ENCODE assay signal across 28 mouse cellular contexts in the genomic region with DNA sequence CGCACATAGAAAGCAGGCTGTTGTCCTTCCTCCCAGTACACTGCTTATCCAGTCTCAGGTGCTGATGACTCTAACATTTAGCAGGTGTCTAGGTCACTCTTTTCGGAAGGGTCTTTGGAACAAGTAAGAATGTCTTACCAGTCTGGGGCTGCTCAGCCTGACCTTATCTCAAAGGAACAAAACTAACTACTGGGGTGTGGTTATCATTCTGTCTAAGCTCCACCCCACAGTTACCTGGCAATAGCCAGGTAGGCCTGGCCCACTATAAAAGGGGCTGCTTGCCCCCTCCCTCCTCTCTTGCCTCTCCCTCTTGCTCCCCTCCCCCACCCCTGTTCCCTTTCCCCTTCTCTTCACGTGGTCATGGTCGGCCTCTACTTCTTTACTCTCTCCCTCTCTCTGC. TPM values are rescaled to one million over a fixed set of nuclear protein-coding genes. Genes with fewer than 3 reads are reported as not detected.
DNase-seq lines count a peak whose midpoint lies in the region; ATAC-seq and TF ChIP-seq lines count a peak whose summit lies in the region.
"Had no signal": no experiment of that assay in that cellular context is flagged by ENCODE, and none has a peak within 500 bp of the region (broad histone marks: within the 10 kb centered on the region; RNA-seq: fewer than 3 reads in every experiment).

No protein-coding gene starts in this region.

- H3K4me2 ChIP-seq in liver, embryonic 11.5 days: no peak overlapping the region
- H3K4me2 ChIP-seq in liver, postnatal 0 days (ENCODE audit: low read depth, low read length): no peak overlapping the region
- H3K4me2 ChIP-seq in stomach, embryonic 15.5 days: no peak overlapping the region
- H3K4me2 ChIP-seq in stomach, postnatal 0 days (replicated peaks; ENCODE audit: low read depth): no peak overlapping the region
- no peak overlapping the region for H3K4me2 ChIP-seq in intestine, embryonic 15.5 days (replicated peaks)
- H3K4me2 ChIP-seq in liver, embryonic 13.5 days: no peak overlapping the region
- H3K4me2 ChIP-seq: embryonic facial prominence, embryonic 13.5 days; embryonic facial prominence, embryonic 15.5 days; forebrain, embryonic 12.5 days had no signal

- peak; percentile 51; the same call in 1 of the 2 replicates for ATAC-seq in liver, embryonic 11.5 days (replicated peaks; ENCODE audit: low FRiP score)
- ATAC-seq in liver, postnatal 0 days: no peak
- ATAC-seq in stomach, embryonic 15.5 days (ENCODE audit: insufficient read depth, low FRiP score, low read depth): peak; percentile 42; the same call in 1 of the 2 replicates
- ATAC-seq in stomach, postnatal 0 days (ENCODE audit: low FRiP score, low TSS enrichment): no peak
- peak; percentile 73 for ATAC-seq in intestine, embryonic 15.5 days
- ATAC-seq in liver, embryonic 13.5 days (ENCODE audit: low read depth): peak; percentile 51; the same call in 1 of the 2 replicates
- ATAC-seq: activated CD4-positive, CD25-positive, alpha-beta regulatory T cell, adult 4 months; forebrain, embryonic 14.5 days; forebrain, embryonic 16.5 days; Patski had no signal

- TF ChIP-seq EP300 in liver, postnatal 0 days (IDR thresholded peaks at IDR 0.05; ENCODE audit: low read depth): no peak
- no peak for TF ChIP-seq EP300 in stomach, postnatal 0 days (optimal IDR thresholded peaks at IDR 0.05)

- 64% methylated on average over 4 of the region's 4 CpGs for WGBS in liver, embryonic 11.5 days
- 52% methylated on average over 4 of the region's 4 CpGs for WGBS in liver, postnatal 0 days (ENCODE audit: insufficient replicate concordance)
- 67% methylated on average over 4 of the region's 4 CpGs for WGBS in stomach, embryonic 15.5 days
- WGBS in stomach, postnatal 0 days: 72% methylated on average over 4 of the region's 4 CpGs
- WGBS in intestine, embryonic 15.5 days: 62% methylated on average over 4 of the region's 4 CpGs
- WGBS in liver, embryonic 13.5 days (ENCODE audit: insufficient replicate concordance): 50% methylated on average over 4 of the region's 4 CpGs

- no peaks in the 10 kb centered on the region for H3K36me3 ChIP-seq in liver, embryonic 11.5 days (ENCODE audit: control insufficient read depth, insufficient read depth, low read length)
- no peaks in the 10 kb centered on the region for H3K36me3 ChIP-seq in liver, postnatal 0 days (replicated peaks; ENCODE audit: insufficient read depth, low read length)
- no peaks in the 10 kb centered on the region for H3K36me3 ChIP-seq in stomach, embryonic 15.5 days
- H3K36me3 ChIP-seq in stomach, postnatal 0 days (ENCODE audit: control insufficient read depth, insufficient read depth, low read length): no peaks in the 10 kb centered on the region
- H3K36me3 ChIP-seq in intestine, embryonic 15.5 days: no peaks in the 10 kb centered on the region
- H3K36me3 ChIP-seq in liver, embryonic 13.5 days: no peaks in the 10 kb centered on the region
- H3K36me3 ChIP-seq: embryonic facial prominence, embryonic 13.5 days; embryonic facial prominence, embryonic 15.5 days; forebrain, embryonic 10.5 days; forebrain, embryonic 12.5 days; G1E had no signal

- H3K27me3 ChIP-seq in liver, embryonic 11.5 days (replicated peaks; ENCODE audit: control insufficient read depth, insufficient read depth, low read length): no peaks in the 10 kb centered on the region
- H3K27me3 ChIP-seq in liver, postnatal 0 days (ENCODE audit: insufficient read depth, low read length): no peaks in the 10 kb centered on the region
- H3K27me3 ChIP-seq in stomach, embryonic 15.5 days (replicated peaks): no peaks in the 10 kb centered on the region
- no peaks in the 10 kb centered on the region for H3K27me3 ChIP-seq in stomach, postnatal 0 days (ENCODE audit: control insufficient read depth, insufficient read depth, low read length)
- no peaks in the 10 kb centered on the region for H3K27me3 ChIP-seq in intestine, embryonic 15.5 days (replicated peaks)
- H3K27me3 ChIP-seq in liver, embryonic 13.5 days: no peaks in the 10 kb centered on the region
- H3K27me3 ChIP-seq: embryonic facial prominence, embryonic 13.5 days; embryonic facial prominence, embryonic 15.5 days; forebrain, embryonic 12.5 days; Patski had no signal

- no peak for DNase-seq in liver, embryonic 11.5 days (ENCODE audit: low spot score)
- no peak for DNase-seq in liver, postnatal 0 days
- no peak for DNase-seq in stomach, postnatal 0 days (ENCODE audit: low spot score)
- DNase-seq in liver, embryonic 13.5 days: no peak
- no peak for DNase-seq in gastrocnemius, postnatal 10 days
- DNase-seq in adrenal gland, adult 18-20 months (ENCODE audit: low spot score in 2 of 2): no peak
- DNase-seq: adrenal gland, adult 2 months; adrenal gland, postnatal 10 days; adrenal gland, postnatal 25 days; cerebellum, adult 11 months; cerebellum, adult 18-20 months; cerebellum, adult 8-10 months; cerebellum, adult 9-11 months; cerebellum, postnatal 14 days; cerebellum, postnatal 36 days; embryo, embryonic 11 days had no signal

- H3K4me1 ChIP-seq in liver, embryonic 11.5 days (replicated peaks; ENCODE audit: control insufficient read depth, insufficient read depth, low read length): 0 out of 2 replicates have a peak, but pooled peaks cover 5% of the 10 kb centered on the region
- H3K4me1 ChIP-seq in liver, postnatal 0 days (ENCODE audit: insufficient read depth): no peaks in the 10 kb centered on the region
- no peaks in the 10 kb centered on the region for H3K4me1 ChIP-seq in stomach, embryonic 15.5 days
- no peaks in the 10 kb centered on the region for H3K4me1 ChIP-seq in stomach, postnatal 0 days (replicated peaks; ENCODE audit: control insufficient read depth, insufficient read depth)
- 0 out of 2 replicates have a peak, but pooled peaks cover 5% of the 10 kb centered on the region for H3K4me1 ChIP-seq in intestine, embryonic 15.5 days (replicated peaks)
- H3K4me1 ChIP-seq in liver, embryonic 13.5 days (replicated peaks): peaks cover 26% of the 10 kb centered on the region
- H3K4me1 ChIP-seq: embryonic facial prominence, embryonic 13.5 days; embryonic facial prominence, embryonic 15.5 days; forebrain, embryonic 10.5 days; forebrain, embryonic 12.5 days had no signal

- no peaks in the 10 kb centered on the region for H3K9me3 ChIP-seq in liver, embryonic 11.5 days (ENCODE audit: control insufficient read depth, low read length)
- no peaks in the 10 kb centered on the region for H3K9me3 ChIP-seq in liver, postnatal 0 days (ENCODE audit: low read length)
- H3K9me3 ChIP-seq in stomach, embryonic 15.5 days: no peaks in the 10 kb centered on the region
- H3K9me3 ChIP-seq in stomach, postnatal 0 days (ENCODE audit: control insufficient read depth, low read length): no peaks in the 10 kb centered on the region
- no peaks in the 10 kb centered on the region for H3K9me3 ChIP-seq in intestine, embryonic 15.5 days
- H3K9me3 ChIP-seq in liver, embryonic 13.5 days (replicated peaks): no peaks in the 10 kb centered on the region
- H3K9me3 ChIP-seq: embryonic facial prominence, embryonic 13.5 days; embryonic facial prominence, embryonic 15.5 days; forebrain, embryonic 10.5 days; forebrain, embryonic 12.5 days; G1E had no signal

- H3K9ac ChIP-seq in liver, embryonic 11.5 days (ENCODE audit: low read depth, low read length): no peak overlapping the region
- H3K9ac ChIP-seq in liver, postnatal 0 days (replicated peaks): no peak overlapping the region
- H3K9ac ChIP-seq in stomach, embryonic 15.5 days: no peak overlapping the region
- no peak overlapping the region for H3K9ac ChIP-seq in stomach, postnatal 0 days (ENCODE audit: low read length)
- no peak overlapping the region for H3K9ac ChIP-seq in intestine, embryonic 15.5 days
- H3K9ac ChIP-seq in liver, embryonic 13.5 days: no peak overlapping the region
- H3K9ac ChIP-seq: embryonic facial prominence, embryonic 13.5 days; embryonic facial prominence, embryonic 15.5 days; forebrain, embryonic 12.5 days had no signal

- H3K27ac ChIP-seq in liver, embryonic 11.5 days (ENCODE audit: low read depth, low read length): no peak overlapping the region
- no peak overlapping the region for H3K27ac ChIP-seq in liver, postnatal 0 days (ENCODE audit: low read depth)
- H3K27ac ChIP-seq in stomach, embryonic 15.5 days: no peak overlapping the region
- no peak overlapping the region for H3K27ac ChIP-seq in stomach, postnatal 0 days (replicated peaks)
- no peak overlapping the region for H3K27ac ChIP-seq in intestine, embryonic 15.5 days
- no peak overlapping the region for H3K27ac ChIP-seq in liver, embryonic 13.5 days
- H3K27ac ChIP-seq: embryonic facial prominence, embryonic 13.5 days; embryonic facial prominence, embryonic 15.5 days; forebrain, embryonic 10.5 days; forebrain, embryonic 12.5 days had no signal

- TF ChIP-seq CTCF in liver, postnatal 0 days (IDR thresholded peaks at IDR 0.05; ENCODE audit: low read depth): no peak
- no peak for TF ChIP-seq CTCF in stomach, postnatal 0 days (IDR thresholded peaks at IDR 0.05; ENCODE audit: low read depth)

- H3K4me3 ChIP-seq in liver, embryonic 11.5 days (ENCODE audit: low read depth, low read length): no peak overlapping the region
- H3K4me3 ChIP-seq in liver, postnatal 0 days (ENCODE audit: low read depth, low read length): no peak overlapping the region
- no peak overlapping the region for H3K4me3 ChIP-seq in stomach, embryonic 15.5 days (replicated peaks)
- no peak overlapping the region for H3K4me3 ChIP-seq in stomach, postnatal 0 days (ENCODE audit: low read depth, low read length)
- no peak overlapping the region for H3K4me3 ChIP-seq in intestine, embryonic 15.5 days (replicated peaks)
- H3K4me3 ChIP-seq in liver, embryonic 13.5 days (replicated peaks): no peak overlapping the region
- H3K4me3 ChIP-seq: embryonic facial prominence, embryonic 13.5 days; embryonic facial prominence, embryonic 15.5 days; erythroblast, embryonic 14.5 days; forebrain, embryonic 10.5 days; forebrain, embryonic 12.5 days had no signal

RNA-seq across cellular contexts. Expression of a gene that starts 19.3 kb away (rescaled TPM):
- polyA plus RNA-seq in liver, embryonic 11.5 days (2014; fragmentation: Nextera tagmentation; extraction: Ambion mirVana): 15.2 and 15.4 TPM in 2 replicates
- 8.1 and 9.6 TPM in 2 replicates for polyA plus RNA-seq in liver, postnatal 0 days (2015; fragmentation: Nextera tagmentation; extraction: Ambion mirVana)
- 27.2 and 30.3 TPM in 2 replicates for polyA plus RNA-seq in stomach, embryonic 15.5 days (2015; fragmentation: Nextera tagmentation; extraction: Ambion mirVana)
- polyA plus RNA-seq in stomach, postnatal 0 days (2015; fragmentation: Nextera tagmentation; extraction: Ambion mirVana): 18.1 and 19.4 TPM in 2 replicates
- polyA plus RNA-seq in intestine, embryonic 15.5 days (2015; fragmentation: Nextera tagmentation; extraction: Ambion mirVana): 32.7 and 33.0 TPM in 2 replicates
- 6.7 and 8.8 TPM in 2 replicates for polyA plus RNA-seq in liver, embryonic 13.5 days (2015; fragmentation: Nextera tagmentation; extraction: Ambion mirVana)
- total RNA-seq in gastrocnemius, postnatal 10 days (2021): 100 to 1,000 TPM; 160 to 188 TPM
- 10 to 100 TPM; 26.9 to 31.3 TPM for total RNA-seq in adrenal gland, adult 18-20 months (2021)

RNA-seq across cellular contexts. Expression of a gene that starts 30.9 kb away (rescaled TPM):
- 18.9 and 19.8 TPM in 2 replicates for polyA plus RNA-seq in liver, embryonic 11.5 days (2014; fragmentation: Nextera tagmentation; extraction: Ambion mirVana)
- polyA plus RNA-seq in liver, postnatal 0 days (2015; fragmentation: Nextera tagmentation; extraction: Ambion mirVana): 51.0 and 55.0 TPM in 2 replicates
- 19.0 and 21.2 TPM in 2 replicates for polyA plus RNA-seq in stomach, embryonic 15.5 days (2015; fragmentation: Nextera tagmentation; extraction: Ambion mirVana)
- polyA plus RNA-seq in stomach, postnatal 0 days (2015; fragmentation: Nextera tagmentation; extraction: Ambion mirVana): 22.0 and 22.2 TPM in 2 replicates
- polyA plus RNA-seq in intestine, embryonic 15.5 days (2015; fragmentation: Nextera tagmentation; extraction: Ambion mirVana): 52.1 and 57.2 TPM in 2 replicates
- 15.6 and 15.9 TPM in 2 replicates for polyA plus RNA-seq in liver, embryonic 13.5 days (2015; fragmentation: Nextera tagmentation; extraction: Ambion mirVana)
- total RNA-seq in gastrocnemius, postnatal 10 days (2021): 1 to 10 TPM; 2.0 to 2.7 TPM
- total RNA-seq in adrenal gland, adult 18-20 months (2021): 1 to 10 TPM; 2.8 to 3.8 TPM

Comparison
In these comparisons a context has a peak if more than half of its experiments do, and no peak if none do; other contexts are left out.
1. ATAC-seq: peak in liver, embryonic 11.5 days (single experiment), stomach, embryonic 15.5 days (single experiment), intestine, embryonic 15.5 days (single experiment) and liver, embryonic 13.5 days (single experiment); none in liver, postnatal 0 days (single experiment) and stomach, postnatal 0 days (single experiment).